Mouse (Mus musculus): ENCODE results near the gene Sdcbp2.

The Sdcbp2 gene

GRCm38 (mm10) chr2:151631406-151632158, 59.2 kb downstream of the Sdcbp2 start:
- no peak for DNase-seq (ENCODE audit: low spot score in 2 of 2)

- peak; percentile 16 to 18 for DNase-seq (ENCODE audit: low spot score in 2 of 2)
These were observed 59.9 kb downstream of the Sdcbp2 start, which contains the start of gene Snph for GRCm38 (mm10) chr2:151632159-151632814. Snph (minus strand) TSS chr2:151632593.

GRCm38 (mm10) chr2:151632982-151633381, 60.6 kb downstream of the Sdcbp2 start:
- no peak for DNase-seq (ENCODE audit: low spot score in 2 of 2)

- DNase-seq (ENCODE audit: low spot score in 2 of 2): no peak
These were observed 62.5 kb downstream of the Sdcbp2 start for GRCm38 (mm10) chr2:151634903-151635302.

GRCm38 (mm10) chr2:151635362-151636014, 63.1 kb downstream of the Sdcbp2 start:
- DNase-seq (ENCODE audit: low spot score in 2 of 2): no peak

- no peak for DNase-seq (ENCODE audit: low spot score in 2 of 2)
These were observed 63.6 kb downstream of the Sdcbp2 start for GRCm38 (mm10) chr2:151636015-151636402.
